In the genomic region with DNA sequence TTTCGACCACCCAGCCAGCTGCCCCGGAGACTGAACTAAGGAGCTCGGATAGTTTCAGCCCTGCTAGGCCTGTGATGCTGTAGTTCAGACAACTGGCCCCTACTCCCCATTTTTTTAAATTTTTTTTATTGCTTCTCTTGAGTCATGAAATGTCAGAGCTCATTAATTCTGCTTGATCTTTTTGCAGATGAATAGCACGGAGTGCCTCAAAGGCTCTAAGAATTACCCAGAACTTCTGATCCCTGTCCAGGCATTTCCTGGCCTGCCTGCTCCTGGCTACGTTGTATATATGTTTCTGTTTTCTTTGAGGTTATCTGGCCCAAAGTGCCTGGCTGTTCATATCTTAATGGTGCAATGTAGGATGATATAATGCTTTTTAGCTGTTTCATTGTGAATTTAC, we compare ENCODE assay signal across 19 mouse cellular contexts.
DNase-seq lines count a peak whose midpoint lies in the region; ATAC-seq and TF ChIP-seq lines count a peak whose summit lies in the region.
"Had no signal": no experiment of that assay in that cellular context is flagged by ENCODE, and none has a peak within 500 bp of the region (broad histone marks: within the 10 kb centered on the region; RNA-seq: fewer than 3 reads in every experiment).

No protein-coding gene starts in this region.

- peak; percentile 52; the same call in 1 of the 2 replicates for ATAC-seq in kidney, embryonic 15.5 days (replicated peaks; ENCODE audit: low FRiP score)
- no peak for ATAC-seq in forebrain, postnatal 0 days
- ATAC-seq: forebrain, embryonic 13.5 days had no signal

- H3K9me3 ChIP-seq in kidney, embryonic 15.5 days (replicated peaks), result no peaks in the 10 kb centered on the region
- no peaks in the 10 kb centered on the region for H3K9me3 ChIP-seq in forebrain, postnatal 0 days (ENCODE audit: low read length)
- H3K9me3 ChIP-seq: embryonic facial prominence, embryonic 10.5 days; forebrain, embryonic 13.5 days; heart, embryonic 10.5 days; hindbrain, embryonic 12.5 days had no signal

- no peaks in the 10 kb centered on the region for H3K36me3 ChIP-seq in kidney, embryonic 15.5 days
- H3K36me3 ChIP-seq in forebrain, postnatal 0 days (ENCODE audit: insufficient read depth), result no peaks in the 10 kb centered on the region
- H3K36me3 ChIP-seq: embryonic facial prominence, embryonic 10.5 days; heart, embryonic 10.5 days; hindbrain, embryonic 12.5 days had no signal

- no peak overlapping the region for H3K4me3 ChIP-seq in kidney, embryonic 15.5 days (replicated peaks)
- H3K4me3 ChIP-seq in forebrain, postnatal 0 days (ENCODE audit: low read depth, low read length), result no peak overlapping the region
- H3K4me3 ChIP-seq: embryonic facial prominence, embryonic 10.5 days; forebrain, embryonic 13.5 days; heart, embryonic 10.5 days; hindbrain, embryonic 12.5 days had no signal

- H3K27ac ChIP-seq in kidney, embryonic 15.5 days, result 0 out of 2 replicates have a peak overlapping the region, but pooled peaks have one; percentile 37
- H3K27ac ChIP-seq in forebrain, postnatal 0 days (ENCODE audit: low read depth, low read length), result no peak overlapping the region
- H3K27ac ChIP-seq: embryonic facial prominence, embryonic 10.5 days; forebrain, embryonic 13.5 days; heart, embryonic 10.5 days; hindbrain, embryonic 12.5 days had no signal

- 0 out of 2 replicates have a peak, but pooled peaks cover 4% of the 10 kb centered on the region for H3K4me1 ChIP-seq in kidney, embryonic 15.5 days
- H3K4me1 ChIP-seq in forebrain, postnatal 0 days (ENCODE audit: insufficient read depth), result no peaks in the 10 kb centered on the region
- H3K4me1 ChIP-seq: embryonic facial prominence, embryonic 10.5 days; forebrain, embryonic 13.5 days; heart, embryonic 10.5 days; hindbrain, embryonic 12.5 days had no signal

- H3K9ac ChIP-seq in kidney, embryonic 15.5 days, result no peak overlapping the region
- no peak overlapping the region for H3K9ac ChIP-seq in forebrain, postnatal 0 days
- H3K9ac ChIP-seq: forebrain, embryonic 13.5 days; hindbrain, embryonic 12.5 days had no signal

- no peak overlapping the region for H3K4me2 ChIP-seq in kidney, embryonic 15.5 days
- no peak overlapping the region for H3K4me2 ChIP-seq in forebrain, postnatal 0 days (ENCODE audit: low read depth)
- H3K4me2 ChIP-seq: forebrain, embryonic 13.5 days; hindbrain, embryonic 12.5 days had no signal

- TF ChIP-seq CTCF in forebrain, postnatal 0 days (IDR thresholded peaks at IDR 0.05; ENCODE audit: low read depth), result no peak

- H3K27me3 ChIP-seq in kidney, embryonic 15.5 days, result no peaks in the 10 kb centered on the region
- H3K27me3 ChIP-seq in forebrain, postnatal 0 days (ENCODE audit: insufficient read depth, low read length), result no peaks in the 10 kb centered on the region
- H3K27me3 ChIP-seq: CH12.LX; forebrain, embryonic 13.5 days; hindbrain, embryonic 12.5 days had no signal

- 31% methylated on average over 5 of the region's 5 CpGs for WGBS in kidney, embryonic 15.5 days
- 60% methylated on average over 5 of the region's 5 CpGs for WGBS in forebrain, postnatal 0 days

- no peak for DNase-seq in kidney, adult 8-10 months
- peak; percentile 21 for DNase-seq in kidney, postnatal 14 days
- DNase-seq in kidney, adult 11 months, result no peak
- DNase-seq in Muller cell, postnatal 12 days (ENCODE audit: inconsistent ontology term), result peak; percentile 81
- peak; percentile 24 for DNase-seq in retina, embryonic 14.5 days (ENCODE audit: low spot score)
- DNase-seq in forebrain, postnatal 0 days, result no peak
- DNase-seq: adrenal gland, adult 8-10 months; adrenal gland, postnatal 36 days; cerebellum, adult 2 months; cerebellum, postnatal 10 days; gastrocnemius, postnatal 36 days; heart, postnatal 10 days; heart, postnatal 4 days had no signal

Comparison
In these comparisons a context has a peak if more than half of its experiments do, and no peak if none do; other contexts are left out.
1. DNase-seq: peak in kidney, postnatal 14 days (single experiment), Muller cell, postnatal 12 days (single experiment) and retina, embryonic 14.5 days (single experiment); none in kidney, adult 8-10 months (0 of 2), kidney, adult 11 months (single experiment) and forebrain, postnatal 0 days (single experiment).